Mouse (Mus musculus) brain, adult 2 months (tissue): ENCODE measurements around the gene Pdilt.
A peak's percentile ranks its signal among the peaks of the same experiment; 100 is the strongest.

Experiments
- DNase-seq: peaks from one replicate; pipeline ENCODE4 v3.0.0; 2011; ENCODE audit warnings: low read depth, low spot score

Pdilt gene

DNA sequence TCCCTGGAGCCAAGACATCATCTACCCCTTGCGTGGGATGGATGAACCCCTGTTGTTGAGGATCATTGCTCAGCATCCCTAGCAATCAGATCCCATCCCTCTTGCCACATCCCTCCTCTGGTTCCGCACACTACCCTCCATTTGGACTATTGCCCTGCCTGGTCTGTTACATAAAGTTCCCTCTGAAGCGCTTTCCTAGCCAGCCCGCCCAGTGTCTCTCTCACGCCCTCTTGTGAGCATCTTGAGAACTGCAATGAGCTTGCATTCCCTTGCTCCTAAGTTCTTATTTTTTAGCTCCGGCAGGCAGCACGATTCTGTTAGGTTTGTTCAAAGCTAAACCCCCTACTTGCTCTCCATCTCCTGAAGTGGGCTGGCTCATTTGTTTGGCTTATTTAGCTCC lies 10.2 kb downstream of the Pdilt start:
- peak; percentile 85 for DNase-seq

DNA sequence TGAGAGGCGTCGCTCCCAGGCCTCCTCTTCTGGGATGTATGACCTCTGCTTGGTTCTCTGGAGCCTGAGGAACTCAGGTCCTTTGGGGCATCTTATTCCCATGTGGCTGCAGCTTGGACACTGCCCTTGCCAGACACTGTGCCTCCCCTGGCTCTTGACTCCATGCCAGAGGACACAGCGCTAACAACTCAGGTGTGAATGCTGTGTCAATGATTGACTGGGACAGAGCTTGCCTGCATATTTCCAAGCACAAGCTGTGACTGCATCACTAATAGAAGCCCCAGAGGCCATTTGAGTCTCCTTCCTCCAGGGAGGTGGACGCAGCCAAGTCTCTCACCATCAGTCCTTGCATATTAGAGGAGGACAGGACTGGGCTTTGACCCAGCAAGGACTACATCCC lies 12.1 kb downstream of the Pdilt start:
- peak; percentile 8 for DNase-seq

DNA sequence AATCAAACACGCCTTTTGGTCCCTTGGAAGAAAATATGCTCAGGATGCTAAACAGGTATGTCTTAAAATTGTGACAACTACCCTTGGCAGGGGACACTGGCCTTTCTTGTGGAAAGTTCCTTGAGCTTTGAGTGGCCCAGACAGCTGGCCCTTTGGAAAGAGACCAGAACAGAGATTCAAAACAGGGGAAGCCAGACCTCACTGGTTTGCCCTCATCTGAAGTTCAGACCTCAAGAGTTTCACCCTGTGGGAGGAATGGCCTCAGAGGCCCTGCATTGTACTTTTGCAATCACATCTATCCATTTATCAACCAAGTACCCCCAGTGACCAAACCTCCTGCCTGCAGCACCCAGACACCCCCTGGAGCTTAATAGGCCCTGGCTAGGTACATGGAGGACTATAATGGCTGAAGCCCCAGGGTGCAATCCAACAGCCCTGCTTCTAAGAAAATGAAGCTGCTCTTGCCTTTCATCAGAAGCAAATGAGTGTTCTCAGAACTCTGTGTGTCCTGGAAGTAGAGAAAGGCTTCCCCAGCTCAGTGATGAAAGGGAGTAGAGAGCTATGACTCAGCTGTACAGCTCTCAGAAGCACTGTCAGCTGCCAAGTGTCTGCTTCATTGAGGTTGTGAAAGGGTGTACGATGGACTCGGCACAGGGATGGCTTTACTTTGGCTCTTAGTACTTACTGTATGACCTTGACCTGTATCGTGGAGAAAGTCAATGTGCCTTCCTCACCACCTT lies 33.1 kb downstream of the Pdilt start:
- peak; percentile 55 for DNase-seq

DNA sequence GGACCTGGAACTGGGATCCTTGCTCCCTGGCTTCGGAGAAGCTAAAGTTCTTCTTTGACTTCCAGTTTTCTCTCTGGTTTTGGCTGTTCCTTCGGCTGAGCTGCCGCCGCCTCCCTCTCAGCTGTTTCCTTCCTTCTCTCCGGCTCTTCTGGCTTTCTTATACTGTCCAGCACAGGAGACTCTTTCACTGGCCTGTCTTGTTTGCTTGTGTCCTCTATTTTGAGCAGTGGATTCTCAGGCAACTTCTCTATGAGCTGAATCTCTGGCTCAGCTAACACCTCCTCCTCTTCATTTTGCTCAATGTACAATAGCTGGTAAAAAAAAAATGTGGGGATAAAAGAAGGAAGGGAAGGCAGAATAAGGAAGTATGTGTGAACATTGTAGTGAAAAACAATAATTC lies 36.6 kb downstream of the Pdilt start:
- peak; percentile 47 for DNase-seq

DNA sequence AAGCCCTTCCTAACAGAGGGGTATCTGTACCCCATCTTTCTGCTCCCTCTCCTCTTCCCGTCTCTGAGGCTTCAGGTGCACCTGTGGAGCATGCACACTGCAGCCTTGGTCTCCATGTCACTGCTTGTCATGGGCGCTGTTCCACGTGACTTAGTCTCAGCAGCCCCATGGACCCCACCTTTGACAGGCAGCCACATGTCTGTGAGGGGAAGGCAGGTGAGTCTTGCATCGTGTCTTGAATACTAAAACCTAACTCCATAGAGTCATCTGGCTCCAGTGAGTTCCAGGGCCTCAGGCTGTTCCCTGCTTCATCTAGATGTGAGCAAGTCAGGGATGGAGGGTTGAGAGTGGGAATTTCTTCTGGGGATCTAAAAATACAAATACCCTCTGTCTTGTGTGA lies 39.1 kb downstream of the Pdilt start:
- DNase-seq: no peak

DNA sequence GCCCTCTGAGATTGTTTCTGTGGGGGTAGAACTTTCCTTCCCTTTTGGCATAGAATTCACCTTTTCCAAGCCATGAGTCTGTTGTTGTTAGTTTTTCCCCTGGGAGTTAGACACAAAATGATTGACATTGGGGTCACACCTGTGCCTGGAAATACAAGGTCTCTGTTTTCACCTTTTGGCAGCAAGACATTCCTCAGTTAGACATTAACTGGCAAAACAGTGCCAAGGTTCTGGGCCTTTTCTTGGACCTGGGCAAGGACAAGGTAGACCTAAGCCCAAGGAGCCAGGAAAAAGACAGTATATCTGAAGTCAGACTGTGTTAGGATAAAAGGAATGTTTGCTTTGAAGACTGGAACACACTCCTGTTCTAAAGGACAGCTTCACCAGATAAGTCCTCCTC lies 44.0 kb downstream of the Pdilt start, which contains the start of gene Umod:
Umod (minus strand) TSS at position 27 of the 400 bp plus-strand sequence.
- DNase-seq: no peak

DNA sequence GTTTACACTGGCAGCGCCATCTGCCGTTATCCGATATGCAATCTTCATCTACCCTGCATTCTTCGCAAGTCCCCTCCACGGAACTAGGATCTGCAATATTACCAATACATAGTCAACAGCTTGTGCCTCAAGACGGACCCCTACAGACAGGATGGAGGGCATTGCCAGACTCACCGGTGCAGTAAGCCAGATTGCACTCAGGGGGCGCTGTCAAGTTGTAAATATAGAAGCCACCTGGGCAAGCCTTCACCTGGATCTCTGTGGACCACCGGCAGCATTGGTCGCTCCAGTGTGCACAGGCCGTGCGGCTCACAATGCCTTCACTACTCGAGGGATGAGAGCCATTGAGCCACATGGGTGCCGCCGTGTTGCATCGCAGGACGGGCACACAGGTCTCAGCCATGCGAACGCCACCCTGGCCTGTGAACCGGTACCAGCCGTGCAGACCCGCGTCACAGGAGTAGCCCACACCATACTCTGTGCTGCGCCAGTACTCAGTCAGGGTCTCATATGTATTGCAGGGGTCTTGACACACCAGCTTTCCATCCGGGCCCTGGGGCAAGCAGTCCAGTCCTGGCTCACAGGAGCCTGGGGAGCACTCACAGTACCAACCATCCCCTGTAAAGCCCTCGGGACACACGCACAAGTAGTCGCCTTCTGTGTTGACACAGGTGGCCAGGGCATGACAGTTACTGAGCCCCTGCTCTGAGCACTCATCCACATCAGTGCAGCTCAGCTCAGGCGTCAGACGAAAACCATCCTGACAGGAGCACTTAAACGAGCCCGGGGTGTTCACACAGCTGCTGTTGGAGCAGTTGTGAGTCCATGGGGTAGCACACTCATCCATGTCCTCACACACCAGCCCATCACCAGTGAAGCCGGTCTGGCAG lies 46.5 kb downstream of the Pdilt start:
- DNase-seq: no peak

DNA sequence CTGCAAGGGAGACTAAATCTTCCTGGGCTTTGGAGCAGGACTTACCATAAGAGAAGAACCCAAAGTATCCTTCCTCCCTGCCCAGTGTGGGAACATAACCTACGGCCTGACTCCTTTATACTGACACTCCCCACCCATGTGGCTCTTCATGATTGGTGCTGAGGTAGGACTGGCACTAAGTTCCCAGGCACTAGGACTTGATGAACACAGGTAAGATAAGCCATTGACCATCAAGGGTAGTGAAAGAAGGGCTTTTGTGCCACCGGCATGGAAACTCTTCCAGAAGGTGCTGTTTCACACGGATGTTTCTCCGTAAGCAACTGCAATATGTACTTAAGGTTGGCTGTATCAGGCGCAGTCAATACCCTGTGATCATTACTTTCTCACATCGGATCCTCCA lies 64.1 kb downstream of the Pdilt start, which contains the start of gene Gp2:
Gp2 (minus strand) TSS at position 101 of the 400 bp plus-strand sequence.
- no peak for DNase-seq

DNA sequence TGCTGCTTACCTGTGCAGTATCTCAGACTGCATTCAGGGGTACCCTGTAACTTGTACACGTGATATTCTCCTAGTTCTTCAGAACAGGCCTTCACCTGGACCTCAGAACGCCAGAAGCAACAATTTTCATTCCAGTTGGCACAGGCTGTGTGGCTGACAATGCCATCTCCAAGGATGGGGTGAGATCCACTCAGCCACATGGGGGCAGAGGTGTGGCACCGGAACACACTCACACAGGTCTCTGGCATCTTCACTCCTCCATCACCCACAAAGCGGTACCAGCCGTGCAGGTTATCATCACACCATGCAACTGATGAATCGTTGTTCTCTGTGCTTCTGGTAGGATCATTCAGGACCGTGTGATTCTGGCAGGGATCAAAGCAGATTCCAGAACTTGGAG lies 69.1 kb downstream of the Pdilt start:
- no peak for DNase-seq

DNA sequence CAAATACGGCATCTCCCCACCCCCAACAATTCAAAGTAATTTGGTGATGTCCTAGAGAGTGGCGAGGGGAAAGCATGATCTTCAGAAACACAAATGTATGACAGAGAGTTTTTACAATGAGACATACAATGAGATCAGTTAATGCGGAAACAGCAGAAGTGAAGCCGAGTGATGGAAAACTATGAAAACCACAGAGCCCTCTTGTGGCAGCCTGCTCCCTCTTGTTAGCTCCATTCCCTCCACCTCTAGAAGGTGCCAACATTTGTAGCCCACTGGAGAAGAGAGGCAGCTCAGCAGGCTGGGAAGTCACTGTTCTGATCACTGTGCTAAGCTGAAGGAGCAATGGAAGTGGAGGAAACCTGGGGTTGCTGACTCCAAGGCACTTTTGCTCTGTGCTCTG lies 79.4 kb downstream of the Pdilt start:
- peak; percentile 46 for DNase-seq

DNA sequence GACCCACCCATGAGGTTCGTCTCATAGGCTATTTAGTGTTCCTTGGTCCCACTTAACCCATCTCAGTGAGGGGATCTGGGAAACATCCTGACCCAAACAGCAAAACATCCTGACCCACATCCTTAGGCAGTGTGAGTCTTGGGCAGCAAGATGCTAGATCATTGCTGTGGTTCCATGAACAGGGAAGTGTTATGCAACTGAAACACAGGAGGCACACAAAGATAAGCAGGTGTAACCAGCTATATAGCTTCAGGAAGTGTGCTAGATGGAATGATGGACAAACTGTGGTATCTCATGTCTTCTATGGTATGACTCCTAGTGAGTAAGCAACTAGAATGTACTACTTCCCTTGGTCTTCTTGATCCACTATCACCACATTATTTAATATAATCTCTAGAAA lies 81.4 kb downstream of the Pdilt start:
- no peak for DNase-seq
